Mouse (Mus musculus) cerebellum, postnatal 14 days (tissue): Measurements from ENCODE around the gene Slc22a1.

Experiments used
- DNase-seq, 2 experiments: peaks; one replicate each; pipeline ENCODE4 v3.0.0; 2021; ENCODE audit warnings: mixed read lengths in 2 of 2

Slc22a1 gene

GRCm38 (mm10) chr17:12630976-12631730 lies 44.5 kb downstream of the Slc22a1 start:
- no peak for DNase-seq

- no peak for DNase-seq
Observed at GRCm38 (mm10) chr17:12627983-12628382, 47.6 kb downstream of the Slc22a1 start.

DNA sequence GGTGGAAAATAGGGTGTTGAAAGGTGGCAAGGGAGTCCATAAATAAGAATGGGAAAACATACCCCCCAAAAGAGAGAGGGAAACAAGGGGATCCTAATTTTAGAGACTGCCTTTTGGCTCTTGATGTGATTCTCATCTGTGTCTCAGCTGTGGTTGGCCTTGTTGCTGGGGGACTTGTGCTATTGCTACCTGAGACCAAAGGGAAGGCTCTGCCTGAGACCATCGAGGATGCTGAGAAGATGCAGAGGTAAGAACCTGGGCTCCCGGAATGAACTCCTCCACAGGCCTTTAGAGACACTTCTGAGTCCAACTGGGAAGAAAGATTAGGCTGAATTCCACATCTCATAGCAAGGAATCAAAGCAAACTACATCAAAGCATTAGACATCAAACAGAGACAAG lies 56.0 kb downstream of the Slc22a1 start:
- DNase-seq, result no peak

DNA sequence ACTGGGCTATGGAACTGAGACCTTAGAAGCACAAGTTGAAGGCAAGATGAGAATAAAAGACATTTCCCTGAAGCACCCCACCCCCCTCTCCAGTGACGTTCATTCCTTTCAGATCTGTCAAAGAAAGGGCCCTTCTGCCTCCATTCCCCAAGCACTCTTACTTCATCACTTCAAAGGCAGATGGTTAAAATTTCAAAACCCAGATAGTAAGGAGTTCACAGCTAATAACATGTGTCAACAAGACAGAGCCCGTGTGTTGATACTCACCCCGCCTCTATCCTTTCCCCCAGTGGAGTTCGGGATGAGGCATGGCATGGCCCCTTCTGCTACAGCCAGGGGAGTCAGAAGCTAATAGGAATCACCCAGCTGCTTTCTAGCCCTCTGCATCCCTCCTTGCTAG lies 60.2 kb downstream of the Slc22a1 start:
- DNase-seq, result no peak

- no peak for DNase-seq
Observed at GRCm38 (mm10) chr17:12614511-12615385, 60.9 kb downstream of the Slc22a1 start.

GRCm38 (mm10) chr17:12607202-12607601 lies 68.4 kb downstream of the Slc22a1 start:
- DNase-seq, result no peak

DNA sequence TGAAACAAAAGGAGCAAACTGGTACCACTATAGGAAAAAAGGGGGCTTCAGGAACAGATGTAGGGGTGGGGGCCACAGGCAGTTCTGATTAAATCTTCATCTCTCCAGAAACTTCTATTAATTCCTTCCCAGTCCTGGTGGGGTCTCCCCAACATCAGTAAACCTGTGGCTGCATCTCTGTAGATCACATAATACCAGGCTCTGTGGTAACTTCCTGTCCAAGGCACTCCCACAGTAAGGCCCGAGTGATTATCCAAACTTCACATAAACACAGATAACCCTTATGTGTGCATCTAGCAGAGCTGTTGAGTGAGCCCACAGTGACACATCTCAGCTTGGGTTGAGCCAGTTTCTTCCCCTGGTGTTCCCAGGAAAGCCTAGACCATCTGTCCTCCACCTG lies 69.0 kb downstream of the Slc22a1 start:
- DNase-seq, result no peak
